Mouse (Mus musculus): Measurements from ENCODE around the gene Plagl1. TPM values are rescaled to one million over a fixed set of nuclear protein-coding genes. Genes with fewer than 3 reads are reported as not detected.
"Not testable (repeated sequence)": the region's sequence is repeated elsewhere in the genome, so short reads cannot be mapped to it uniquely, and the experiment has no call there.

The Plagl1 gene
- 466 and 470 TPM in 2 replicates for polyA plus RNA-seq (2014; fragmentation: Nextera tagmentation; extraction: Ambion mirVana)

GRCm38 (mm10) chr10:13060021-13060668 is at the start of gene Plagl1:
Plagl1 (plus strand) TSS chr10:13060504.
- H3K9ac ChIP-seq (replicated peaks; ENCODE audit: low read depth, low read length), result peak within 1 kb of the TSS; percentile 25
- no peaks in the 10 kb centered on the region for H3K36me3 ChIP-seq (ENCODE audit: control insufficient read depth, insufficient read depth, low read length)
- no peaks in the 10 kb centered on the region for H3K9me3 ChIP-seq (ENCODE audit: control insufficient read depth, low read depth, low read length)
- peak within 1 kb of the TSS; percentile 61 for H3K4me2 ChIP-seq (replicated peaks; ENCODE audit: low read depth, low read length)
- no peaks in the 10 kb centered on the region for H3K27me3 ChIP-seq (ENCODE audit: control insufficient read depth, insufficient read depth, low read length)
- 0 out of 2 replicates have a peak, but pooled peaks cover 5% of the 10 kb centered on the region for H3K4me1 ChIP-seq (ENCODE audit: control insufficient read depth, insufficient read depth, low read length)
- no peak within 1 kb of the TSS for H3K27ac ChIP-seq (ENCODE audit: low read length)
- no peak for ATAC-seq (ENCODE audit: insufficient number of reproducible peaks, insufficient read depth, low FRiP score, low read depth)
- 62% methylated on average over 11 of the region's 11 CpGs for WGBS
- H3K4me3 ChIP-seq (ENCODE audit: low read depth, low read length), result peak within 1 kb of the TSS; percentile 25

- ATAC-seq (ENCODE audit: insufficient number of reproducible peaks, insufficient read depth, low FRiP score, low read depth), result no peak
- H3K36me3 ChIP-seq (ENCODE audit: control insufficient read depth, insufficient read depth, low read length), result no peaks in the 10 kb centered on the region; the same call in 1 of the 2 replicates
- H3K27ac ChIP-seq (ENCODE audit: low read length), result no peak overlapping the region
- WGBS, result 74% methylated on average over 7 of the region's 7 CpGs
- H3K4me3 ChIP-seq (ENCODE audit: low read depth, low read length), result no peak overlapping the region
- H3K9me3 ChIP-seq (ENCODE audit: control insufficient read depth, low read depth, low read length), result no peaks in the 10 kb centered on the region
- H3K4me1 ChIP-seq (ENCODE audit: control insufficient read depth, insufficient read depth, low read length), result peaks cover 13% of the 10 kb centered on the region
- no peak overlapping the region for H3K9ac ChIP-seq (replicated peaks; ENCODE audit: low read depth, low read length)
- H3K27me3 ChIP-seq (ENCODE audit: control insufficient read depth, insufficient read depth, low read length), result no peaks in the 10 kb centered on the region
- no peak overlapping the region for H3K4me2 ChIP-seq (replicated peaks; ENCODE audit: low read depth, low read length)
Measured at GRCm38 (mm10) chr10:13014026-13014425, 46.3 kb upstream of the Plagl1 start.

- H3K9ac ChIP-seq (replicated peaks; ENCODE audit: low read depth, low read length), result no peak overlapping the region
- 21% methylated on average over 4 of the region's 4 CpGs for WGBS
- no peaks in the 10 kb centered on the region; the same call in 1 of the 2 replicates for H3K36me3 ChIP-seq (ENCODE audit: control insufficient read depth, insufficient read depth, low read length)
Measured at GRCm38 (mm10) chr10:13016573-13016972, 43.7 kb upstream of the Plagl1 start.

GRCm38 (mm10) chr10:13018510-13018909 is 41.8 kb upstream of the Plagl1 start:
- no peak overlapping the region for H3K4me3 ChIP-seq (ENCODE audit: low read depth, low read length)
- 63% methylated on average over 7 of the region's 7 CpGs for WGBS
- no peaks in the 10 kb centered on the region for H3K27me3 ChIP-seq (ENCODE audit: control insufficient read depth, insufficient read depth, low read length)
- H3K27ac ChIP-seq (ENCODE audit: low read length), result no peak overlapping the region
- H3K9me3 ChIP-seq (ENCODE audit: control insufficient read depth, low read depth, low read length), result no peaks in the 10 kb centered on the region
- no peak for ATAC-seq (ENCODE audit: insufficient number of reproducible peaks, insufficient read depth, low FRiP score, low read depth)
- H3K9ac ChIP-seq (replicated peaks; ENCODE audit: low read depth, low read length), result no peak overlapping the region
- no peaks in the 10 kb centered on the region for H3K36me3 ChIP-seq (ENCODE audit: control insufficient read depth, insufficient read depth, low read length)
- no peaks in the 10 kb centered on the region for H3K4me1 ChIP-seq (ENCODE audit: control insufficient read depth, insufficient read depth, low read length)
- no peak overlapping the region for H3K4me2 ChIP-seq (replicated peaks; ENCODE audit: low read depth, low read length)

More at GRCm38 (mm10) chr10:13016573-13016972, 43.7 kb upstream of the Plagl1 start:
- Histone ChIP-seq H3K9me3 (ENCODE audit: control insufficient read depth, low read depth, low read length) (no peaks in the 10 kb centered on the region), H3K4me3 (ENCODE audit: low read depth, low read length) (no peak overlapping the region), H3K27ac (ENCODE audit: low read length) (peak overlapping the region; percentile 44; the same call in 1 of the 2 replicates), H3K4me1 (ENCODE audit: control insufficient read depth, insufficient read depth, low read length) (no peaks in the 10 kb centered on the region), H3K27me3 (ENCODE audit: control insufficient read depth, insufficient read depth, low read length) (no peaks in the 10 kb centered on the region), H3K4me2 (replicated peaks; ENCODE audit: low read depth, low read length) (no peak overlapping the region)
- no peak for ATAC-seq (ENCODE audit: insufficient number of reproducible peaks, insufficient read depth, low FRiP score, low read depth)

GRCm38 (mm10) chr10:13019026-13019425 is 41.3 kb upstream of the Plagl1 start:
- H3K27ac ChIP-seq (ENCODE audit: low read length), result no peak overlapping the region
- H3K9ac ChIP-seq (replicated peaks; ENCODE audit: low read depth, low read length), result no peak overlapping the region
- no peaks in the 10 kb centered on the region for H3K9me3 ChIP-seq (ENCODE audit: control insufficient read depth, low read depth, low read length)
- no peak for ATAC-seq (ENCODE audit: insufficient number of reproducible peaks, insufficient read depth, low FRiP score, low read depth)
- H3K36me3 ChIP-seq (ENCODE audit: control insufficient read depth, insufficient read depth, low read length), result no peaks in the 10 kb centered on the region
- H3K4me1 ChIP-seq (ENCODE audit: control insufficient read depth, insufficient read depth, low read length), result no peaks in the 10 kb centered on the region
- no peak overlapping the region for H3K4me2 ChIP-seq (replicated peaks; ENCODE audit: low read depth, low read length)
- no peaks in the 10 kb centered on the region for H3K27me3 ChIP-seq (ENCODE audit: control insufficient read depth, insufficient read depth, low read length)
- H3K4me3 ChIP-seq (ENCODE audit: low read depth, low read length), result no peak overlapping the region
- WGBS, result 86% methylated on average over 5 of the region's 5 CpGs

- Histone ChIP-seq H3K27ac (ENCODE audit: low read length) (no peak overlapping the region), H3K36me3 (ENCODE audit: control insufficient read depth, insufficient read depth, low read length) (no peaks in the 10 kb centered on the region), H3K4me1 (ENCODE audit: control insufficient read depth, insufficient read depth, low read length) (no peaks in the 10 kb centered on the region), H3K4me2 (replicated peaks; ENCODE audit: low read depth, low read length) (no peak overlapping the region), H3K4me3 (ENCODE audit: low read depth, low read length) (no peak overlapping the region), H3K9me3 (ENCODE audit: control insufficient read depth, low read depth, low read length) (no peaks in the 10 kb centered on the region), H3K27me3 (ENCODE audit: control insufficient read depth, insufficient read depth, low read length) (no peaks in the 10 kb centered on the region), H3K9ac (replicated peaks; ENCODE audit: low read depth, low read length) (no peak overlapping the region)
- WGBS, result 78% methylated on average over 4 of the region's 4 CpGs
- ATAC-seq (ENCODE audit: insufficient number of reproducible peaks, insufficient read depth, low FRiP score, low read depth), result no peak
Measured at GRCm38 (mm10) chr10:13022103-13022502, 38.2 kb upstream of the Plagl1 start.

GRCm38 (mm10) chr10:13023985-13024384 is 36.3 kb upstream of the Plagl1 start:
- not testable (repeated sequence) for H3K36me3 ChIP-seq (ENCODE audit: control insufficient read depth, insufficient read depth, low read length); ATAC-seq (ENCODE audit: insufficient number of reproducible peaks, insufficient read depth, low FRiP score, low read depth); H3K9ac ChIP-seq (replicated peaks; ENCODE audit: low read depth, low read length); H3K9me3 ChIP-seq (ENCODE audit: control insufficient read depth, low read depth, low read length); H3K4me3 ChIP-seq (ENCODE audit: low read depth, low read length); H3K27me3 ChIP-seq (ENCODE audit: control insufficient read depth, insufficient read depth, low read length); H3K27ac ChIP-seq (ENCODE audit: low read length); H3K4me1 ChIP-seq (ENCODE audit: control insufficient read depth, insufficient read depth, low read length); H3K4me2 ChIP-seq (replicated peaks; ENCODE audit: low read depth, low read length)
- 66% methylated on average over 3 of the region's 3 CpGs for WGBS

- Histone ChIP-seq H3K27ac (ENCODE audit: low read length) (no peak overlapping the region), H3K36me3 (ENCODE audit: control insufficient read depth, insufficient read depth, low read length) (no peaks in the 10 kb centered on the region), H3K27me3 (ENCODE audit: control insufficient read depth, insufficient read depth, low read length) (no peaks in the 10 kb centered on the region), H3K4me1 (ENCODE audit: control insufficient read depth, insufficient read depth, low read length) (no peaks in the 10 kb centered on the region), H3K4me3 (ENCODE audit: low read depth, low read length) (no peak overlapping the region), H3K9me3 (ENCODE audit: control insufficient read depth, low read depth, low read length) (no peaks in the 10 kb centered on the region), H3K9ac (replicated peaks; ENCODE audit: low read depth, low read length) (no peak overlapping the region), H3K4me2 (replicated peaks; ENCODE audit: low read depth, low read length) (no peak overlapping the region)
- 83% methylated on average over 5 of the region's 5 CpGs for WGBS
- no peak for ATAC-seq (ENCODE audit: insufficient number of reproducible peaks, insufficient read depth, low FRiP score, low read depth)
Measured at GRCm38 (mm10) chr10:13027702-13028101, 32.6 kb upstream of the Plagl1 start.

GRCm38 (mm10) chr10:13028215-13028614 is 32.1 kb upstream of the Plagl1 start:
- no peak overlapping the region for H3K4me2 ChIP-seq (replicated peaks; ENCODE audit: low read depth, low read length)
- no peak overlapping the region for H3K27ac ChIP-seq (ENCODE audit: low read length)
- no peaks in the 10 kb centered on the region for H3K9me3 ChIP-seq (ENCODE audit: control insufficient read depth, low read depth, low read length)
- H3K9ac ChIP-seq (replicated peaks; ENCODE audit: low read depth, low read length), result no peak overlapping the region
- H3K36me3 ChIP-seq (ENCODE audit: control insufficient read depth, insufficient read depth, low read length), result no peaks in the 10 kb centered on the region
- no peak for ATAC-seq (ENCODE audit: insufficient number of reproducible peaks, insufficient read depth, low FRiP score, low read depth)
- H3K27me3 ChIP-seq (ENCODE audit: control insufficient read depth, insufficient read depth, low read length), result no peaks in the 10 kb centered on the region
- WGBS, result 90% methylated on average over 1 of the region's 1 CpGs
- H3K4me1 ChIP-seq (ENCODE audit: control insufficient read depth, insufficient read depth, low read length), result no peaks in the 10 kb centered on the region
- no peak overlapping the region for H3K4me3 ChIP-seq (ENCODE audit: low read depth, low read length)
